Mouse (Mus musculus): ENCODE measurements around the gene Igsf21.

The Igsf21 gene

DNA sequence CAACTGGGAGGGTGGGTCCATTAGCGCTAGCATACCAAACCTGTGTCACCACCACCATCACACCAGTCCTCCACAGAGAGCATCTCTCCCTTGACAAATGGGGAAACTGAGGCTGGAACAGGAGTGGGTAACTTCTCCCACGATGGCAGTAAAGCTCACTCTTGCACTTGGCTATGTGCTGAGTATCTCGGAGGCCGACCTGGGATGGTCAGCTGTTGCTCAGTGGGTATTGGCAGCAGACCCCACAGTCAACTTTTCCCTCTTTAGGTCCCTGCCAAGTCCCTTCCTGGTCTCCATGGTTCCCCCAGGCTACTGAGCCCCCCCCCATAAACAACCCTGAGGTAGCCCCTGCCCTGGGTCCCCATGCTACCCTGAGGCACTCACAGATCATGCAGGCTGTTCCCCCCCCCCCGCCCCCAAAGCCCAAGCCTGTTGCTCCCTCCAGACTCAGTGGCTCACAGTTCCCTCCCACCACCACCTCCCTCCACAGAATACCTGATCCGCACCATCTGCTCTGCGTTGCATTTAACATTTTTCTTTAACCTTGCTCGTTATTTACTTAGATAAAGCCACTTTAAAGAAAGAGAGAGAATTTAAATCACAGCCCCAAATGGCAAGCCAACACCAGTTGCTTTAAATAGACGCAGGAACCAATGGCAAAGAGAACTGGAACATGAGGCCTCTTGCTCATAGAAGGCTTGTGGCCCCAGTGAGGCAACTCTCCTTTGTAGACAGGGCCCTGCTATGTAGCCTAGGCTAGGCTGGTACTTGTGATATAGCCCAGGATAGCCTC, 11.0 kb downstream of the Igsf21 start:
- no peak for DNase-seq

DNA sequence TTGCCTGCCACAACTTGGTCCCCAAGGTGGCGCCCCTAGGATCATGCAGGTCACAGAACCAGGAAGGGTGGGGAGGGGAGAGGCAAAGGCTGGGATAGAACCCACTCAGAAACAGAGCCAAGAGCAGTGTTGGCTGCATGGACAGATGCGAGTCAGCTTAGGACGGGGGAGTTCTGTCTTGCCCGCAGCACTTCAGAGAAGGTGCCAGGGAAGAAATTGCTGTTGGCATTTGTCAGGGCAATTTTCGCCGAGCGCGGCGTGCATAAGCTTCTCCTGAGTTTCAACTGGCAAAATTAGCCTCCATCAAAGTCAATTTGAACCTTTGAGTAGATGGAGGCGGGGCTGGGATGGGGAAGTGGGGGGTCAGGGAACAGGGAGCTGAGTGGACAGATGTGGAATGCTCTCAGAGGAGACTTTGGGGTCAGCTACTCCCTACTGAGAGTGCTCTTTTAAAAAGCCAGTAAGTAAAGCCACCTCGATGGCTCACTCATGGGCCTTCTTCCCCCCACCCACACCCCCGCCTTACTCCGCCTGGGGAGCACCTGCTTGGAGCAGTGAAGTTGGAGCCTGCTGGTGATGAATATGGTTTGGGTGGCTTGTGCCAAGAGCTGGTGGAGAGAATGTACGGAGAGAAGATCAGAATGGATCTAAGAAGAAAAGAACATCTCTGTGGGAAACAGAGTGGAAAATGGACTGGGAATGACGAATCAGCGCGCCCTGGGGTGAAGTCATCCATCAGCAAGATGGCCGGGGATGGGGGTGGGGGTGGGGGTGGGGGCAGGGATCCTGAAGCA, 12.0 kb downstream of the Igsf21 start:
- DNase-seq: peak; percentile 28

DNA sequence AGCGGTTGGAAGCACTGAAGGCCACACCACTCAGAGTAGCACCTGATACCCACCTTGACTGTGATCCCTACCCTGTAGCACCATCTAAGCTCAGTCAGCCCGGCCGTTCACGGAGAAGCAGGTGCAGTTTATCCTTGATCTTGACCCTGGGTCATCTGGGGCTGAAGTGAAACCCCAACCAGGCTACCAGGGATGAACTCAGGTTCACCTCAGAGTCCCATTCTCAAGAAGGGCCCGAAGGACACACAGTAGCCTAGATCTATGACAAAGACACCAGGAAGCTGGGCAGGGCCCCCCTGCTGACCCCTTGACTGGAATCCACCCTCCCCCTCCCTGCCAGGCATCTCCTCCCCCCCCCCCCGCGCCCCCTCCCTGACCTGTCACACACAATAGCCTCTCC, 18.7 kb downstream of the Igsf21 start:
- DNase-seq: no peak

DNA sequence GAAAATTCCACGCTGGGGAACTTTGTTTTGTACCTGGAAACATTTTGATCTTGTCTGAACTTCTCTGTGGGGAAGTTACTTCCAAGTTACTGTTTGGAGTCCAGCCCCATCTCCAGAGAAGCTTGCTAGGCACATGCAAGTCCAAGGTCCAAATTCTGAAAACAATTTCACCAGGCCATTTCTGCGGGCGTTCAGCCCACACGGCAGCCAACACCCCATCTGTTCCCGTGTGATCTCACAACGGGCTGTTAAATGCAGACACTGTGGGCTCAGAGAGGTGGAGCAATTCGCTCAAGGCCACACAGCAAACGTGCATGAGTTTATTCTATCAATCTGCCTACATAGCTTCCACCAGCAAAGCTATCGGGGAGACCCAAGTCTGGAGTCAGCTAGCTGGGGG, 21.4 kb downstream of the Igsf21 start:
- no peak for DNase-seq

DNA sequence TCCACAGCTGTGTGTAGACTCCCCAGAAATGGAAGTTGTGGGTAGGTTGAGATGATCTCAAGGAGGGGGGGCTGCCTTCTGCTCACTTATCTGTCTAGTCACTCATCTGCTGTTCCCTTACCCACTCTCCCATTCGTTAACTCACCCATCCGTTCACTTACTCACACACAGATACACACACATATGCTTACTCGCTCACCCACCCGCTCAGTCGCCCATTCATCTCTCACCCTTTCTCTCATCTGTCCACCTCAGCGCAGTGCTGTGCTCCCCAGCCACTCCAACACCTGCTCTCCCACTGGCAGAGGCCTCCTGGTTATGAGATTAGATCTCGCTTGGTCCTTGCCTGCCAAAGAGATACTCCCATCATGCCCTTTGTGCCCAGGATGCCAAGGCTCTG, 22.1 kb downstream of the Igsf21 start:
- DNase-seq: no peak

DNA sequence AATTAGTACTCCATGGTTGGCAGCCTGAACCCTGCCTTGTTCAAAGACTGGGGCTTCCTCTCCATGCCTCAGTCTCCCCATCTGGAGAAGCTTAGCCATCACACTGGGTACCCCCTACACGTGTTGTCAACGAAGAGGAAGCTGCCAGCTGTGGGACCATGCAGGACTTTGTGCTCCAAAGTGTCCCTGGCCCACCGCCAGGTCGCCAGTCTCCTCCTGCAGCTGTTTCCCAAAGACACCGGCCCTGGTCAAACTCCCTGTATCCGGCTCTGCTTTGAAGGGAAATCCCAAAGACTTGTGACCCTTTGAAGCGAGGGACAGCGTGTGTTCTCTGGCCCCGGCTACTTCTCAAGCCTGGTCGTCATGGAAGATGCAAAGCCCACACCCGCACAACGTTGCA, 23.5 kb downstream of the Igsf21 start:
- DNase-seq: peak; percentile 21

DNA sequence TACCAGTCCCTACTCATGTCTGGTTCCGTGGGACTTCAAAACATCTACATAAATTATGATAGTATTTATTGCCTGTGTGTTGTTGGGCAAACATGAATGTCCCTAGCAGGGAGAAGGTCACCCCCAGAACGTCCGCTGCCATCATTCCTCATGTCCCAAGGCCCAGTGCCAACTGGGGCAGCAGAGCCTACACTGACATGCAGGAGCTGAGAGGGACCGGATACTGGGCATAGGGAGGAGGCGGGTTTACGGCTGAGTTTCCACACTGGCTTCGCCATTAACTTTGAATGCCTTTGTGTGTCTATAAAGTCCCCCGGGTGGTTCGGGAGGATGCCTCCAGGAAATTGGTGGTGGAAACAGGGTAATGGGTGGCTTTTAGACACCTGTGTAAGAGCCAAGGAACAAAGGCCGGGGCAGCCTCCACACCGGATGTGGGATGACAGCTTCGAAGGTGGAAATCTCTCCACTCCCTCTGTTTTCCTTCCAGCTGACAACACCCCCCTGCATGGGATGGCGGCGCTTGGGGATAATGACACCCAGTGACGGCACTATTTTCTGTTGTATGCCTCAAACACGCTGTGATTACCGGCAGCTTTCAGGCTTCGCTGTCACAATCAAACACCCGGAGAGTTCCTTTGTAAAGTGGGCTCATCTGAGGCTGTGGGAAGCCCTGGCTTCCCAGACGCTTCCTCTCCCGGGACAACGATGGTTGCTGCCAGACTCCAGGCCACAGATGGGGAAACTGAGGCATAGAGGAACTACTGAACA, 26.1 kb downstream of the Igsf21 start:
- no peak for DNase-seq

DNA sequence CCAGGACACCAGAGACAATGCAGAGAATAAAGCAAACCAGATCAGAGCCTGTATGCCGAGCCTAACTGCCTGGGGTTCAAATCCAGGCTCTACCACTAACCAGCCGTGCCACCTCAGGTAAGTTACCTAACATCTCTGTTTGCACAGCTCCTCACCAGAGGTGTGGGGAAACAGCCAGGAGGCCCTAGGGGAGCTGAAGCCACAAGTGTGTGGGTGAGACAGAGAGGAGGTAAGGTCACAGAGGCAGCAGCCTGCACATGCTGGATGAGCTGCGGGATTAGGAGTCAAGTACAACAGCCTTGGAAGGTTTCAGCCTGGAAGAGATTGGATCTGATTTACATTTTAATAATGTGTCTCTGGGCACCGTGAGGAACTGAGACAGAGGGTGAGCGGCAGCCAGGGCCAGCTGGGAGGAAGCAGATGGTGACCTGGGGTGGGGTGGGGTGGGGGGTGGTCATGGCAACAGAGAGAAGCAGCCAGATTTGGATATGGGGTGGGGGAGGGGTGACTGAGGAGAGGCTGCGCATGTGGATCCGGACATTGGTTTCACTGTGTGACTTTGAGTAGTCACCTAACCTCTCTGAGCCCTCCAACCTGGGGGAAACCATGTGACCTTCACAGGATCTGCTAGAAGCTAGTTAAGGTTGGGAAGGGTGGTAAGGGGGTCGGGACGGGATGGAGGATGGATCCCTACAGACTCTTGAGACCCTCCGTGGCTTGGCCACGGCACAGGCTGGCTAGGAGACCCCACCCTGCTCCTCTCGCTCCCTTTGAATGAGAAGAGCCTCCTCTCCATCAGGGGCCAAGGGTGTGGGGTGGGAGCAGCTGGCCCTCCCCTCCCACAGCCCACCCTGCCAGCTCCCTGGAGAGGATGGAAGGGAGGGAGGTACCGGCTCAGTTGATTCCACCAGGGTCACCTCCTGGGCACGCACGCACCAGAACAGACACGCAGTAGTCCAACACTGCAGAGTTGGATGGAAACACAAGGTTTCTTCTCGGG, 27.4 kb downstream of the Igsf21 start:
- peak; percentile 88 for DNase-seq

DNA sequence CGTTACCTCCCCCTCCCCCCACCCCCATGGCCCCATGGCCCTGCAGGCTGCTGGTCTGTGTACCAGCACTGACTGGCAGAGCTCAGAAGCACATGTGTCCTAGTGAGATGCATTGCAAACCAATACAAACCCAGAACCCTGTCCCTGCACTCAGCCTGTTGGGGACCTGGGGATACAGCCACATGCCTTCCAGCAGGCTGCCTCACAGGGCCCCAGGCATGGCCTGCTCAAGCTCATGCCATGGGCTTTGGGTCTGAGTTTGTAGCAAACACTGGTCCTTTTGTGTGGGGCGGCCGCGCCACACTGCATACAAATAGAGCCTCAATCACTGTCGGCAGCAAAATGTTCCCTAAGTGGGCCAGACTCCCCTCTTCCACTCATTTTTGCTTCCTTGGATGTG, 28.2 kb downstream of the Igsf21 start:
- peak; percentile 59 for DNase-seq

DNA sequence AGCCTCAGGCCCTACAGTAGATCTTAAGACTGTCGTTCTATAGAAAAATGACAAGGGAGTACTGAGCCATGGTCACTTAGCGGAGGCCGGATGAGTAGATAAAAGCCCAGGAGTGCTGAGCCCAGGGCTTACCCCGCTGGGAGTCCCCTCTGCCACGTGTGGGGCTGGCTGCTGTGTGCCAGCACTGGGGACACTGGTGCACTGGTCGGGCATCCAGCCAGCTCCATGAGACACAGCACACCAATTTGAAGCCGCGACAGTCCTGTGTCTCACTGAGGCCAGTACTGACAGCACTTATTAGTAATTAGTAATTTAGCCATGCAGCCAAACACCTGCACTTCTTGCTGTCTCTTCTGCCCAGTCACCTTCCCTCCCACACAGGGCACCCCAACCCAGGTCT, 28.6 kb downstream of the Igsf21 start:
- peak; percentile 75 for DNase-seq

DNA sequence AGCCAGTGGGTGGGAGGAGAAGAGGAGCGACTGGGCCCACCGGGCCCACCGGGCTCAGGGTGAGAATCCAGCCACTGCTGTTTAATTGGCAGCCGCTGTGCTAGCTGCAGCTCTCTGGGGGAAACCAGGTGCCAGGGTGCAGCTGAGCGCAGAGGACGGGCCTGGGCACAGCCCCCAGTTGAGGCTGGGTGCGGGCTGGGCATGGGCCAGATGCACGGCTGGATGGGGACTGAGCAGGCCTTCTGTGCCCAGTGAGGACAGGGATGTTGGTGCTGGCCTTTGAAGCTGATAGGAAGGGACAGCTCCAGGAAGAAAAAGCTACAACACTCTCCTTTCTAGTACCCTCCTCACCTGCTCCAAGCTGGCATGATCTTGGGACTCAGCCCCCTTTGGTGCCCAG, 30.5 kb downstream of the Igsf21 start:
- DNase-seq: no peak

DNA sequence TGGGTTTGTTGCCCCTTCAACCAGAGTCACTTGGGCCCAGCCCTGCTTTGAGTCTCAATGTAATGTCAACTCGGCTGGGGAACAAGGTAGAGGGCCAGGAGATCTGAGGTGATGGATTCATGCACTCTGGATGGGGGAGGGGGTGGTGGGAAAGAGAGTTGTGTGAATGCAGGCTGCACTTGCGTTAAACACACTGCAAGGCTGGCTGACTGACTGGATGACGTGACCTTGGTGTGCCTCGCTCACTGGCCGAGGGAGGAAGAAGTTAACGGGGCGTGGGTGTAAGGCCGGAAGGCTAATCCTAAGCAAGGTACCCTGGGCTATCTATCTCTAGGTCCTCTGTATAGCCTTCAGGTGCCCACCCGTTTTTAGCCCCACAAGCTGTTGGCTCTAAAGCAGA, 31.4 kb downstream of the Igsf21 start:
- DNase-seq: no peak

DNA sequence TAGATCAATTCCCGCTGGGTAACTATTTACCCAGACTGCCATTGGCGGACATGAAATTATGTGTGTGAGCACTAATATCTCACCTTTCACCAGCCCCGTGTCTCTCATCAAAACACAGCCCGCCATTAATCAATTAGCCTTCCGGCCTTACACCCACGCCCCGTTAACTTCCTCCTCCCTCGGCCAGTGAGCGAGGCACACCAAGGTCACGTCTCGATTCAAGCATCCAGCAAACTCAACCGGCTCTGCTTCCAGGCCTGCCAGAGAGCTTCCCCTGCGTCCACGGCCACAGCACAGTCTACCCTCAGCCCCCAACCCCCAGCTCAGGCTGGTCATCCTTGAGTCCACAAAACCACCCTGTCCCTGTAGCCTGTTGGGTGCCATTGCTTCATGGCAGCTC, 32.2 kb downstream of the Igsf21 start:
- no peak for DNase-seq

DNA sequence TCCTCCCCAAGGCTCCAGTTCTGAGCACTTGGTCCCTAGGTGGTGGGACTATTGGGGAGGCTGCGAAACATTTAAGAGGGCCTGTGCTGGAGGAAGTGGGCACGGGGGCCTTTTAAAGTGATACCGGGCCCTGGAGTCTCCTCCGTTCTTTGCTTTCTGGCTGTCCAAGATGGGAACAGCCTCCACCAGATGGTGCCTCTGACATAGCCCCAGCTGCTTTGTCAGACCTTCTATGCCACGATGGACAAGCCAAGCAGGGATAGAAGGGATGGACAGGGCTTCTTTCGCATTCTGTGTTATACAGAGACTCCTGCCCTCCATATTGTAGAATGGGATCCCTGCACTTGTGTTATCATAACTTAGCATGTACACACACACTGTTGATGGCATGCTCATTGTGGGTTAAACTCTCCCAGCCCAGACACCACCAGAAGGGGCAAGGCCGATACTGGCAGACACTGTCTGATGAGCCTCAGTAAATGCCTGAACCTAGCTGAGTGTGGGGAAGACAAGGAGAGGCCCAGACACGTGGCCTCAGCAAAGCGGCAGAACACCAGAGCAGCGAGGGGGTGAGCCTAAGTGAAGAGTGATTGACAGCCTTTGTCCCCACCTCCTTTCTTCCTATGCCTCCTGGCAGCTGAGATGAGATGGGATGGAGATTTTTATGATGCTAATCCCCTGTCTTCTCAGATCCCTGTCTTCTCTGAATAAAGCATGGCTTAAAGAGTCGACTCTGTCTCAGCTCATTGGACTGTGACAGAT, 36.3 kb downstream of the Igsf21 start:
- peak; percentile 64 for DNase-seq

DNA sequence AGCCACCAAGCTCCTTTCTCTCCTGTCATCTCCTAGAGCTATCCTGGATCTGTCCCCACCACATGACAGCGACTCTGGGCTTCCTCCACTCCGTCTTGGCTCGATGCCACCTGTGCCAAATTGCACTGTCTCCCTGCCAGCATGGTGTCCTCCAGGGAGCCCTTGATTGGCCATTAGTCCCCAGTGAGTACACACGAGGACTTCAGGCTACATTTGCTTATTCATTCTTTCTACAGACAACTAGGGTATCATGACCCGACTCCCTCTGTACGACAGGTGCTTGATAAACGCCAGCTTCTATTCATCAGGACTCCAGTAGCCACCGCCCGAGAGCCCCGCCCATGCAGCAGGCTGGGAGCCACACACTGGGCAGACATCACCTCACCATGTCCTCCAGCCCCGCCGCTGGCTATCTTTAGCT, 40.8 kb downstream of the Igsf21 start:
- peak; percentile 89 for DNase-seq

DNA sequence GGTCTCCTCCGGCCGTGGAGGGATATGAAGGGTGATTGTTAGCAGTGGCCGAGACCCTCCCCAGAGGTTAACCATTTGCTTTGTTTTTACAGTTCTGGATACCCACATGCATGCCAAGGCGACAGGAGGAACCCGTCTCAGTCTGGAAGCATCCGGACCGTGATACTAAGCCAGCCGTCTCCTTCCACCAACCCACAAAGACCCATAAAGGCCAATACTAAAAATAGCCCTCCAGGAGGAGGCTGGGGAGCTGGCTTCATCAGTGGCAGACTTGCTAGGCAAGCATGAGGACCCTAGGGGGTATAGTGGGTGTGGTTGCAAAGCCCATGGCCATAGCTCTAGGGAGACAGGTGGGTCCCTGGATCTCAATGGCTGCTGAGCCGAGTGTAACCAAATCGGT, 41.8 kb downstream of the Igsf21 start:
- no peak for DNase-seq

DNA sequence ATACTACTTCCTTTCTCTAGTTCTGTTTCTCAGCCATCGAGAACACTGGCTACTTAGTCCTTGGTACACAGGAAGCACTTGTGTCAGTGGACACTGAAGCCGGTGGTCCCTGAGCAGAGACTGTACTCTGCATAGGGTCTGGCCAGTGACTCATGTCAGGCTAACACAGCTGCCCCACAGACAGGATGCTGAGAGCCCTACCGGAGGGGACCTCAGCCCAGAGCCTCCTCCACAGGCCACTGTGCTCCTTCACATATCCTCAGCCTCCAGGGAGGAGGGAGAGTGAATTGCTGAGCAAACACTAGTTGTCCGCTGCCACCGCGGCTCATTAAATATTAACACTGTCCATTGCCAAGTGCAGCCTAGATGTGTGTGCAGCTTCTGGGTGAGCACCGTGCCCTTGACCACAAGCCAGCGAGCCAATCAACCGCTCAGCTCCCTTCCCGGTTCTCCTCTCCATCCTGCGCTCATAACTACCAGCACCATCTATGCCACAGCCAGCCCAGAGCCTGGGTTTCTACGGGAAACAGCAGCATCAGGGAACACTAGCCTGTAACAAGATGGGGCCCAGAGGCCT, 42.8 kb downstream of the Igsf21 start:
- DNase-seq: no peak

DNA sequence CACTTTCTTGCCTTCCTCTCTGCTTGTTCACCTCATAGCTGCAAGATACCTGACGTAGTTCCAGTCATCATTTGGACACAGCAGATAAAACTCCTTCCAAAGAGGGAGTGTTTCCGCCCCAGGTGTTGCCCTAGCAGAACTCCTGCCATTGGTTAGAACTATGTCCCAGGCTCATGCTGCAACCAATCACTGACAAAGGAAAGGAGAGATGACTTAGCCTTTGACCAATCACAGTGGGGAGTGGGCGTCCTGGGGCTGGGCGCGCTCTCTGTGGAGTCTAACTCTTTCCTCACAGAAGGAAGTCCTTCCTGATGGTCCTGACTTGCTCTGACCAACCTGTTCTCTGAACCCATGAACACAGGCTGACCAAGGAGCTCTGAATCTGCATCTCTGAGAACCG, 44.4 kb downstream of the Igsf21 start:
- DNase-seq: no peak

DNA sequence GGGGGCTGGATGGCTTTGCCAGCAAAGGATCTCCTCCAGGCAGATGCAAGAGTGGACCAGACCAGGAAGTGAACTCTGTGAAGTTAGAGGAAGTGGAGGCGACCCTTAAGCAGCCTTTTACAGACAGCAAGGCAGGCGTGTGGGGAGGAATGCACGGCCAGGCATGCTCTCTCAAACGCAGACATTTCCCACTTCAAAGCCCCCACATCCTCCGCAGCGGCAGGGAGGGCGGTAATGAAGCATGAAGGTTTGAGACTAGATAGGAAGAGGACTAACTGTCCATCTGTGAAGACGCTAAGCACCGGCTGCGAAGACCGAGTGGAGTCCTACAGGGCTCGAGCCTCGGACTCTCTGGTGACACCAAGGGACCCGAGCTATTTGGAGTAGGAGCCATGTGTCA, 46.3 kb downstream of the Igsf21 start:
- DNase-seq: no peak

DNA sequence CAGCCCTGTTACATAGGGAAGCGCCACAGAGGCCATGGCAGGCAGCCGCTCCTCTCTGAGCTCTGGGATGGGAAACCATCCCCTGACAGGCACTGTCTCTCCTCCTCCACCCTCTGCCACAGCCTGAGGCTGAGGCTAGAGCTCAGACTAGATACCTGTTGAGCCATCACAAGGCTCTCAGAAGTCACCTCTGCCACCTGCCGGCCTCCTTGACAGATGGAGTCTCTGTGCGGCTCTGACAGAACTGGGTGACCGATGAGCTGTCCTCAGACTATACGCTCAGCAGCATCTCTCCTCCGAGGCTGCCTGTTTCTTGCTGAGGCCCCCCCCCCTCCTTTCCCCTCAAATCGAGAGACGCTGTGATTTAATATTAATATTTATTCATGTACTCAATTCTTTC, 49.9 kb downstream of the Igsf21 start:
- no peak for DNase-seq
